Mouse (Mus musculus): ENCODE results near the gene Il23a.

DNA sequence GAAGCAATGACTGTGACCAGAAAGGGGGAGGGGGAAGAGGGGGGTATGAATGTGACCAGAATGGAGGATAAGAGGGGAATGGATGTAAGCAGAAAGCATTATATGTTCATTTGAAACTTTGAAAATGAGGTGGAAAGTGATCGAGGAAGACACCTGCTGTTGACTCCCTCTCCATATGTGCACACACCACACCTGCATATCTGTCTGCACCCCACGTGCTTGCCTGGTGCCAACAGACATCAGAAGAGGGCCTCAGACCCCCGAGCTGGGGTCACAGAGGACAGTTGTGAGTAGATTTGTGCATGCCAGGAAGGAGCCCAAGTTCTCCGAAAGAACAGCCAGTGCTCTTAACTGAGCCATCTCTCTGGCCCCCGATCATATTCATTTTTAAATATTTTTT is 38.6 kb downstream of the Il23a start:
- TF ChIP-seq EP300 (IDR thresholded peaks at IDR 0.05; ENCODE audit: low read depth), result no peak
- no peak for TF ChIP-seq CTCF (IDR thresholded peaks at IDR 0.05; ENCODE audit: low read depth)

Data from liver, embryonic 14.5 days (tissue).